In genomic region chr8:85299434-85300077, GRCm38 (mm10) we compare ENCODE assay signal across 1 mouse cellular context.
TF ChIP-seq lines count a peak whose summit lies in the region.

Gene Orc6 (plus strand): TSS chr8:85299632.
Gene Vps35 (minus strand): TSS chr8:85299802.

TF ChIP-seq in MEL, 35 proteins besides CTCF, POLR2A, EP300 and RAD21 (continued from another document):
- TF ChIP-seq MYC (IDR thresholded peaks at IDR 0.05; ENCODE audit: low read depth, low read length) (peak; percentile 51; the same call in 1 of the 2 replicates), JUND (IDR thresholded peaks at IDR 0.05; ENCODE audit: low read depth, low read length) (no peak), MEF2A (IDR thresholded peaks at IDR 0.05; ENCODE audit: extremely low read depth, insufficient replicate concordance, low read depth, low read length, poor library complexity, severe bottlenecking) (no peak), GATA1 (IDR thresholded peaks at IDR 0.05; ENCODE audit: low read depth, low read length) (no peak), POLR2AphosphoS2 (IDR thresholded peaks at IDR 0.05; ENCODE audit: low read length) (peak; percentile 91), SMC3 (IDR thresholded peaks at IDR 0.05; ENCODE audit: low read depth, low read length) (no peak), TCF12 (IDR thresholded peaks at IDR 0.05; ENCODE audit: low read depth, low read length) (peak; percentile 49), KAT2A (conservative IDR thresholded peaks at IDR 0.05; ENCODE audit: low read depth, low read length) (no peak; the same call in 1 of the 2 replicates), ZC3H11A (IDR thresholded peaks at IDR 0.05; ENCODE audit: low read depth, low read length) (no peak), ETS1 (IDR thresholded peaks at IDR 0.05; ENCODE audit: low read depth, low read length) (no peak), NRF1 (IDR thresholded peaks at IDR 0.05; ENCODE audit: insufficient read depth, low read depth, low read length, poor library complexity, severe bottlenecking) (peak; percentile 79)
